Mouse (Mus musculus) forebrain, embryonic 15.5 days (tissue): ENCODE measurements around the gene Apoc2. TPM values are rescaled to one million over a fixed set of nuclear protein-coding genes. Genes with fewer than 3 reads are reported as not detected.

Experiments
- polyA plus RNA-seq: library from polyadenylated mRNA; unstranded; fragments of >200 nt; fragmentation: Nextera tagmentation; extraction: Ambion mirVana; gene quantifications from 2 replicates; pipeline ENCODE4 v1.2.1, GENCODE M21; 2015

Gene Apoc2
- polyA plus RNA-seq, 1 experiment from 2014 or later = not detected

Other genes with a start within 250 kb of the Apoc2 start
- gene Mark4, start 219.1 kb downstream of the Apoc2 start, polyA plus RNA-seq = 18.3 and 18.8 TPM in 2 replicates
- 0.17 and 0.29 TPM in 2 replicates for gene Exoc3l2, start 214.6 kb downstream of the Apoc2 start, polyA plus RNA-seq
- gene Bloc1s3, start 169.6 kb downstream of the Apoc2 start, polyA plus RNA-seq = 4.9 and 5.4 TPM in 2 replicates
- 35.3 and 43.0 TPM in 2 replicates for gene Trappc6a, start 169.5 kb downstream of the Apoc2 start, polyA plus RNA-seq
- 0.66 and 0.75 TPM in 2 replicates for gene Nkpd1, start 160.1 kb downstream of the Apoc2 start, polyA plus RNA-seq
- gene Ppp1r37, start 114.9 kb downstream of the Apoc2 start, polyA plus RNA-seq = 37.8 and 40.5 TPM in 2 replicates
- gene Zfp296, start 100.7 kb downstream of the Apoc2 start, polyA plus RNA-seq = 0.19 and 0.57 TPM in 2 replicates
- gene Gemin7, start 100.3 kb downstream of the Apoc2 start, polyA plus RNA-seq = 124 and 127 TPM in 2 replicates
- 61.3 and 64.9 TPM in 2 replicates for gene Clasrp, start 73.5 kb downstream of the Apoc2 start, polyA plus RNA-seq
- 2.6 and 2.7 TPM in 2 replicates for gene Relb, start 48.5 kb downstream of the Apoc2 start, polyA plus RNA-seq
- 92.4 and 99.6 TPM in 2 replicates for gene Clptm1, start 12.9 kb downstream of the Apoc2 start, polyA plus RNA-seq
- gene Gm44805, start 3.5 kb upstream of the Apoc2 start, polyA plus RNA-seq = not detected in 2 replicates
- not detected in 2 replicates for gene Apoc4, start 3.5 kb upstream of the Apoc2 start, polyA plus RNA-seq
- 1.2 TPM in 2 replicates for gene Apoc1, start 14.7 kb upstream of the Apoc2 start, polyA plus RNA-seq
- 236 and 265 TPM in 2 replicates for gene Apoe, start 21.2 kb upstream of the Apoc2 start, polyA plus RNA-seq
- gene Tomm40, start 37.5 kb upstream of the Apoc2 start, polyA plus RNA-seq = 137 and 147 TPM in 2 replicates
- gene Nectin2, start 72.5 kb upstream of the Apoc2 start, polyA plus RNA-seq = 42.6 and 45.3 TPM in 2 replicates
- 6.8 TPM in 2 replicates for gene Bcam, start 93.1 kb upstream of the Apoc2 start, polyA plus RNA-seq
- gene Cblc, start 118.9 kb upstream of the Apoc2 start, polyA plus RNA-seq = not detected in 2 replicates
- gene Bcl3, start 144.8 kb upstream of the Apoc2 start, polyA plus RNA-seq = 1.0 and 1.3 TPM in 2 replicates
- gene Gm19345, start 174.1 kb upstream of the Apoc2 start, polyA plus RNA-seq = 7.6 and 8.4 TPM in 2 replicates
- gene Ceacam16, start 183.4 kb upstream of the Apoc2 start, polyA plus RNA-seq = 0.43 and 0.50 TPM in 2 replicates
- not detected in 2 replicates for gene Ceacam19, start 210.0 kb upstream of the Apoc2 start, polyA plus RNA-seq
- 7.1 and 7.3 TPM in 2 replicates for gene Pvr, start 243.2 kb upstream of the Apoc2 start, polyA plus RNA-seq